Mouse (Mus musculus) cerebellum, adult 2 months (tissue): ENCODE results near the gene 0610010K14Rik. TPM values are rescaled to one million over a fixed set of nuclear protein-coding genes. Genes with fewer than 3 reads are reported as not detected.
A peak's percentile ranks its signal among the peaks of the same experiment; 100 is the strongest.

ENCODE experiments used
- DNase-seq, 2 experiments: peaks; one replicate each; pipeline ENCODE4 v3.0.0; 2021
- H3K27ac ChIP-seq: fragments of 200-500 bp; 2 replicates; pipeline ENCODE4 v1.5.1; 2012; ENCODE audit warnings: low read length, control low read depth, inconsistent platforms; ENCODE audit not compliant: insufficient read depth
- H3K27me3 ChIP-seq: fragments of 200-500 bp; 2 replicates; pipeline ENCODE4 v1.6.1; 2012; ENCODE audit warnings: inconsistent platforms, mild to moderate bottlenecking, low read length, moderate library complexity; ENCODE audit not compliant: control insufficient read depth, insufficient read depth
- H3K4me1 ChIP-seq: fragments of 200-500 bp; 2 replicates; pipeline ENCODE4 v1.6.1; 2011; ENCODE audit warnings: low read length; ENCODE audit not compliant: control insufficient read depth, insufficient read depth
- H3K4me3 ChIP-seq: fragments of 200-500 bp; replicated peaks from 2 replicates; pipeline ENCODE3; 2011; ENCODE audit warnings: mild to moderate bottlenecking, low read depth, low read length, control low read depth; ENCODE audit not compliant: insufficient read depth
- CTCF ChIP-seq: fragments of 200-500 bp; IDR thresholded peaks from 2 replicates; pipeline ENCODE4 v1.5.1; 2011; ENCODE audit warnings: low read depth, mild to moderate bottlenecking, control low read depth, low read length, moderate library complexity, borderline replicate concordance; ENCODE audit not compliant: insufficient read depth
- POLR2A ChIP-seq: fragments of 200-500 bp; IDR thresholded peaks from 2 replicates; pipeline ENCODE4 v1.6.1; 2011; ENCODE audit warnings: low read length, control low read depth, borderline replicate concordance; ENCODE audit not compliant: insufficient read depth
- WGBS: fragments of 180-500 bp; shearing (Covaris S2); methylation state at CpG from one replicate; pipeline ENCODE4 v1.1.7; 2018; 5-methylcytosine and 5-hydroxymethylcytosine counted together
- polyA plus RNA-seq: library from polyadenylated mRNA; depleted of rRNA; stranded (reverse); fragments of >200 nt; gene quantifications from 2 replicates; pipeline ENCODE4 v1.2.3, GENCODE M21; 2012

The 0610010K14Rik gene
- polyA plus RNA-seq, 1 experiment = 94.0 TPM

- Histone ChIP-seq H3K27ac (no peak overlapping the region), H3K4me1 (peaks cover 10% of the 10 kb centered on the region), H3K4me3 (no peak overlapping the region), H3K27me3 (no peaks in the 10 kb centered on the region)
- WGBS = 65% methylated on average over 3 of the region's 3 CpGs
- TF ChIP-seq POLR2A (no peak), CTCF (no peak)
- no peak for DNase-seq
Observed at GRCm38 (mm10) chr11:70265252-70265651, 27.5 kb upstream of the 0610010K14Rik start.

- Histone ChIP-seq H3K4me1 (no peaks in the 10 kb centered on the region), H3K27ac (no peak overlapping the region), H3K4me3 (no peak overlapping the region), H3K27me3 (no peaks in the 10 kb centered on the region)
- no peak for DNase-seq
- WGBS = 93% methylated on average over 4 of the region's 4 CpGs
- TF ChIP-seq CTCF (no peak), POLR2A (no peak)
Observed at GRCm38 (mm10) chr11:70259035-70259434, 21.3 kb upstream of the 0610010K14Rik start.

- Histone ChIP-seq H3K27ac (no peak within 1 kb of the TSS), H3K4me1 (no peaks in the 10 kb centered on the region), H3K4me3 (peak within 1 kb of the TSS; percentile 11), H3K27me3 (no peaks in the 10 kb centered on the region)
- whole genome bisulfite sequencing = 3% methylated on average over 25 of the region's 25 CpGs
- peak in 1 of 2 experiments; percentile 35 for DNase-seq
- no peak for TF ChIP-seq POLR2A
- peak; percentile 54; the same call in 1 of the 2 replicates for TF ChIP-seq CTCF
Observed at GRCm38 (mm10) chr11:70254931-70255531, 17.3 kb upstream of the 0610010K14Rik start, which contains the start of gene Alox12. Alox12 (minus strand) TSS chr11:70255353.

- H3K4me3 ChIP-seq = no peak overlapping the region
- WGBS = 3% methylated on average over 18 of the region's 18 CpGs
- no peaks in the 10 kb centered on the region for H3K4me1 ChIP-seq
- TF ChIP-seq POLR2A (no peak), CTCF (no peak)
- H3K27me3 ChIP-seq = no peaks in the 10 kb centered on the region
- no peak overlapping the region for H3K27ac ChIP-seq
- DNase-seq = no peak
Observed at GRCm38 (mm10) chr11:70254337-70254736, 16.6 kb upstream of the 0610010K14Rik start.

GRCm38 (mm10) chr11:70251853-70252252, 14.1 kb upstream of the 0610010K14Rik start:
- no peak for DNase-seq
- Histone ChIP-seq H3K4me3 (no peak overlapping the region), H3K27ac (no peak overlapping the region), H3K27me3 (no peaks in the 10 kb centered on the region), H3K4me1 (no peaks in the 10 kb centered on the region)
- TF ChIP-seq CTCF = no peak
- TF ChIP-seq POLR2A = no peak
- WGBS = 82% methylated on average over 8 of the region's 8 CpGs

- Histone ChIP-seq H3K4me3 (no peak overlapping the region), H3K4me1 (no peaks in the 10 kb centered on the region), H3K27ac (no peak overlapping the region), H3K27me3 (no peaks in the 10 kb centered on the region)
- DNase-seq = no peak
- 69% methylated on average over 11 of the region's 11 CpGs for WGBS
- no peak for TF ChIP-seq CTCF
- TF ChIP-seq POLR2A = no peak
Observed at GRCm38 (mm10) chr11:70250150-70250549, 12.4 kb upstream of the 0610010K14Rik start.

GRCm38 (mm10) chr11:70247136-70247845, 9.6 kb upstream of the 0610010K14Rik start:
- no peak overlapping the region for H3K27ac ChIP-seq
- TF ChIP-seq CTCF (peak; percentile 69; the same call in 1 of the 2 replicates), POLR2A (no peak)
- H3K4me1 ChIP-seq = no peaks in the 10 kb centered on the region
- H3K27me3 ChIP-seq = no peaks in the 10 kb centered on the region
- peak; percentile 47 to 58 for DNase-seq
- no peak overlapping the region for H3K4me3 ChIP-seq
- WGBS = 48% methylated on average over 9 of the region's 9 CpGs

GRCm38 (mm10) chr11:70242591-70242990, 4.9 kb upstream of the 0610010K14Rik start:
- no peak for DNase-seq
- Histone ChIP-seq H3K27ac (no peak overlapping the region), H3K27me3 (no peaks in the 10 kb centered on the region), H3K4me1 (no peaks in the 10 kb centered on the region), H3K4me3 (no peak overlapping the region)
- WGBS = 65% methylated on average over 11 of the region's 11 CpGs
- TF ChIP-seq CTCF (no peak), POLR2A (no peak)
